Mouse (Mus musculus): ENCODE measurements around the gene Gm12258. TPM values are rescaled to one million over a fixed set of nuclear protein-coding genes. Genes with fewer than 3 reads are reported as not detected.
A peak's percentile ranks its signal among the peaks of the same experiment; 100 is the strongest.
"Not testable (repeated sequence)": the region's sequence is repeated elsewhere in the genome, so short reads cannot be mapped to it uniquely, and the experiment has no call there.

Gene Gm12258
- polyA plus RNA-seq, 1 experiment: 22.5 TPM

DNA sequence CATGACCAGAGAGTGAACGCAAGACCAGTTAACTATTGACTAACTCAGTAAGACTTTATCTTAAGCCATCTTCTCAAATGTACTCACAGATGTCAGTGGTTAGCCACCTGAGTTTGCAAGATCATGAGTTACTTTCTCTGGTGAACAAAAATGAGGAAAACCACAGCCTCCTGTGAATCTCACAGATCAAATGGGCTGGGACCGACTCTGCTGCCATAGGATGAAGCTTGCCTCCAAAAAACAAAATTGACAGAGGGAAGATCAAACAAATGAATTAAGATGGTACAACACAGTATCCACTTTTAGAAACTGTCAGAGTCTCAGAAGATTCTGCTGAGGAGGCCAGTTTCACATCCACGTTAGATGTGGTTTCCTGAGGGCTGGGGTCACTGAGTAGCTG is 17.2 kb upstream of the Gm12258 start:
- Histone ChIP-seq H3K27me3 (ENCODE audit: control insufficient read depth, insufficient read depth, low read length) (no peaks in the 10 kb centered on the region), H3K4me3 (replicated peaks; ENCODE audit: insufficient read depth, low read depth, low read length) (no peak overlapping the region), H3K4me1 (ENCODE audit: control insufficient read depth, insufficient read depth, low read length) (no peaks in the 10 kb centered on the region), H3K27ac (ENCODE audit: insufficient read depth, low read length) (no peak overlapping the region)
- DNase-seq: no peak
- 89% methylated on average over 3 of the region's 3 CpGs for WGBS
- no peak for TF ChIP-seq POLR2A (IDR thresholded peaks at IDR 0.05; ENCODE audit: borderline replicate concordance, insufficient read depth, low read length)
- no peak for TF ChIP-seq CTCF (IDR thresholded peaks at IDR 0.05; ENCODE audit: borderline replicate concordance, insufficient read depth, low read depth, low read length)

GRCm38 (mm10) chr11:58832541-58832940 is 14.4 kb upstream of the Gm12258 start:
- H3K27me3 ChIP-seq (ENCODE audit: control insufficient read depth, insufficient read depth, low read length); H3K4me3 ChIP-seq (replicated peaks; ENCODE audit: insufficient read depth, low read depth, low read length); H3K4me1 ChIP-seq (ENCODE audit: control insufficient read depth, insufficient read depth, low read length); DNase-seq; H3K27ac ChIP-seq (ENCODE audit: insufficient read depth, low read length): not testable (repeated sequence)
- WGBS: 83% methylated on average over 3 of the region's 3 CpGs

GRCm38 (mm10) chr11:58838951-58839350 is 8.0 kb upstream of the Gm12258 start, which contains the start of gene Olfr311:
Olfr311 (plus strand) TSS chr11:58839251.
- H3K27me3 ChIP-seq (ENCODE audit: control insufficient read depth, insufficient read depth, low read length): not testable (repeated sequence)

DNA sequence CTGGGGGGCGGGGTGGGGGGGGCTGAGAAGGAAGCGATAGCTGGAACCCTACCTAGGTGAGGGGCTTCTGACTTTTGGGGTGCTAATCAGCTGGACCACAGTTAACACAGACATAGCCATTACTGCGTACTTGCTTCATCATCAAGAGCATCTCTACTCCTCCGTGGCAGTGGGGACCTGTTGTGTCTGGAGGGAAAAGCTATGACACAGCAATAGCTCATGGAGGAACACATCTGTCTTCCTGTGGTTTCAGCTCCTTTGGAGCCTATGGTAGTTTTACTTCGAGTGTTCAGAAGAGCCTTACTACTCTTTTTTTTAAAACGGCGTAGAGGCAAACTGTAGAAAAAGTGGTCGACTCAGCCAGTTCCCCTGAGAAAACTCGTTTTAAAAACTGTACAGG is 678 bp downstream of the Gm12258 start:
- Histone ChIP-seq H3K27me3 (ENCODE audit: control insufficient read depth, insufficient read depth, low read length) (no peaks in the 10 kb centered on the region), H3K27ac (ENCODE audit: insufficient read depth, low read length) (no peak overlapping the region), H3K4me1 (ENCODE audit: control insufficient read depth, insufficient read depth, low read length) (peaks cover 2% of the 10 kb centered on the region; the same call in 1 of the 2 replicates), H3K4me3 (replicated peaks; ENCODE audit: insufficient read depth, low read depth, low read length) (peak overlapping the region; percentile 94)
- peak in 1 of 2 experiments; percentile 15 for DNase-seq
- TF ChIP-seq POLR2A (IDR thresholded peaks at IDR 0.05; ENCODE audit: borderline replicate concordance, insufficient read depth, low read length): no peak
- TF ChIP-seq CTCF (IDR thresholded peaks at IDR 0.05; ENCODE audit: borderline replicate concordance, insufficient read depth, low read depth, low read length): no peak
- WGBS: 38% methylated on average over 9 of the region's 9 CpGs

More at GRCm38 (mm10) chr11:58838951-58839350, 8.0 kb upstream of the Gm12258 start, which contains the start of gene Olfr311:
- H3K27ac ChIP-seq (ENCODE audit: insufficient read depth, low read length); DNase-seq; H3K4me1 ChIP-seq (ENCODE audit: control insufficient read depth, insufficient read depth, low read length); H3K4me3 ChIP-seq (replicated peaks; ENCODE audit: insufficient read depth, low read depth, low read length): not testable (repeated sequence)

- no peak for TF ChIP-seq POLR2A (IDR thresholded peaks at IDR 0.05; ENCODE audit: borderline replicate concordance, insufficient read depth, low read length)
- no peak for TF ChIP-seq CTCF (IDR thresholded peaks at IDR 0.05; ENCODE audit: borderline replicate concordance, insufficient read depth, low read depth, low read length)
- no peak for DNase-seq
- WGBS: 52% methylated on average over 2 of the region's 2 CpGs
- no peak overlapping the region for H3K4me3 ChIP-seq (replicated peaks; ENCODE audit: insufficient read depth, low read depth, low read length)
- no peak overlapping the region for H3K27ac ChIP-seq (ENCODE audit: insufficient read depth, low read length)
- no peaks in the 10 kb centered on the region for H3K27me3 ChIP-seq (ENCODE audit: control insufficient read depth, insufficient read depth, low read length)
- peaks cover 2% of the 10 kb centered on the region; the same call in 1 of the 2 replicates for H3K4me1 ChIP-seq (ENCODE audit: control insufficient read depth, insufficient read depth, low read length)
These were observed 2.8 kb downstream of the Gm12258 start for GRCm38 (mm10) chr11:58849731-58850130.

DNA sequence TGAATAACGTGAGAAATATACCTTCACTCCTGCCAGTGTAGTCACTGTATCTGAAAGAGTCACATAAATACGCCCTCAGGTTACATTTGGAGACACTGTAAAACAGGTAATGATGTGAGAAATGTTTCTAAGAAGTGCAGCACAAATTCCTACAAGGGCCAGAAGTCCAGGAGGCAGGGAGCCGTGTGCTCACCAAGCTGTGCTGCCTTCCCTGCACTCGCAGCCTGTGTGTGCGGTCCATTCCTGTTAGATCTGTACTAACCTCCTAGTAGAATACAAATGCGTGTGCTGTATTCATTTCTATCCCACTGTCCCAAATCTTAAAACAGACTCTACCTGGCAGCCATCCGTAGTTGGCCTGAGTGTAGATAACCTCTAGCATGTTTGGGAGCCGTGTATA is 13.8 kb downstream of the Gm12258 start:
- Histone ChIP-seq H3K27me3 (ENCODE audit: control insufficient read depth, insufficient read depth, low read length) (no peaks in the 10 kb centered on the region), H3K4me1 (ENCODE audit: control insufficient read depth, insufficient read depth, low read length) (no peaks in the 10 kb centered on the region), H3K4me3 (replicated peaks; ENCODE audit: insufficient read depth, low read depth, low read length) (no peak overlapping the region), H3K27ac (ENCODE audit: insufficient read depth, low read length) (no peak overlapping the region)
- 96% methylated on average over 8 of the region's 8 CpGs for WGBS
- no peak for DNase-seq
- TF ChIP-seq CTCF (IDR thresholded peaks at IDR 0.05; ENCODE audit: borderline replicate concordance, insufficient read depth, low read depth, low read length) (no peak), POLR2A (IDR thresholded peaks at IDR 0.05; ENCODE audit: borderline replicate concordance, insufficient read depth, low read length) (no peak)

DNA sequence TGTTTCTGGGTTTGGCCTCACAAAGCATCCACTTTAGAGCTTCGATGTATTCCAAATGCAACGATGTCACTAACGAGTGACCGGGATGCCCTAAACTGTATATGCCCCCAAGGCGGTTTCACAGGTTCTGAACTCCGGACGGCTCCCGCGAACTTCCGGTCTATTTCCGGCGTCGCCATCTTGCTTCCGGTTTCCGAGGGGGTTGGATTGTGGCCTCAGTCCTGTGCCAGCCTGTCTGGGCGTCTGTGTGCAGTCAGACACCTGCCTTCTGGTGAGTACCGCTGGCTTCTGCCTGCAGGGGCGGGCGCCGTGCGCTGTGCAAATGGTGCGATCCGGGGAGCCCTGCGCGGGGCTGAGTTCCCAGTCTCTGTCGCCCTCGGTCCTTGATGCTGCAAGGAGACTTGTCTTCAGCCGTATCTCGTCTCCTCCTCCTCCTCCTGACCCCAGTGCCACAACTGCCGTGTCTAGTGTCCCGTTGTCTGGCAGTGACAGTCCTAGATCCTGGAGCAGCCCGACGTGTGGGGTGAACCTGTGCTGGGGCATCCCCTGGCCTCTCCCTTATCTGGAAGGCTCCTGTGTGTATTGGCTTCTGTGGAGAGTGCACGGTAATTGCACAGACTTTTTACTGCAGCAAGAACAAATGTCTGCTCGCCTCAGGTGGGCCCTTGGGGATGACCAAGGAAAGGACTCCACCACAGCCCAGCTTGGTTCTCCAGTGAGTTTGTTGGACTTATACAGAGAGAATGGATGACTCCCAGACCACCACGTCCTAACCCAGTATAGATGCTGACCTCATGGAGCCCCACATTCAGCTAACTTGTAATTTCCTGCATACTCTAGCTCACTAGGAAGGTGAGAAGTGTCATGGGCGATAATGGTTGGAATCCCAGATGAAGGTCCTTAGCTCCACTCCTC is 20.3 kb downstream of the Gm12258 start, which contains the start of gene 2810021J22Rik:
2810021J22Rik (plus strand) TSS at position 178 of the 915 bp plus-strand sequence.
- H3K27ac ChIP-seq (ENCODE audit: insufficient read depth, low read length): peak within 1 kb of the TSS; percentile 12; the same call in 1 of the 2 replicates
- peak; percentile 84 to 86 for DNase-seq
- peak within 1 kb of the TSS; percentile 90 for H3K4me3 ChIP-seq (replicated peaks; ENCODE audit: insufficient read depth, low read depth, low read length)
- H3K4me1 ChIP-seq (ENCODE audit: control insufficient read depth, insufficient read depth, low read length): peaks cover 4% of the 10 kb centered on the region; the same call in 1 of the 2 replicates
- 3% methylated on average over 37 of the region's 37 CpGs for WGBS
- no peaks in the 10 kb centered on the region for H3K27me3 ChIP-seq (ENCODE audit: control insufficient read depth, insufficient read depth, low read length)
- TF ChIP-seq CTCF (IDR thresholded peaks at IDR 0.05; ENCODE audit: borderline replicate concordance, insufficient read depth, low read depth, low read length): 0 out of 2 replicates have a peak, but pooled peaks have one; percentile 5
- TF ChIP-seq POLR2A (IDR thresholded peaks at IDR 0.05; ENCODE audit: borderline replicate concordance, insufficient read depth, low read length): peak; percentile 45; the same call in 1 of the 2 replicates

GRCm38 (mm10) chr11:58867954-58868330 is 21.0 kb downstream of the Gm12258 start:
- Histone ChIP-seq H3K4me3 (replicated peaks; ENCODE audit: insufficient read depth, low read depth, low read length) (peak overlapping the region; percentile 90), H3K4me1 (ENCODE audit: control insufficient read depth, insufficient read depth, low read length) (peaks cover 4% of the 10 kb centered on the region; the same call in 1 of the 2 replicates), H3K27ac (ENCODE audit: insufficient read depth, low read length) (no peak overlapping the region), H3K27me3 (ENCODE audit: control insufficient read depth, insufficient read depth, low read length) (no peaks in the 10 kb centered on the region)
- no peak for DNase-seq
- 61% methylated on average over 6 of the region's 6 CpGs for WGBS
- TF ChIP-seq CTCF (IDR thresholded peaks at IDR 0.05; ENCODE audit: borderline replicate concordance, insufficient read depth, low read depth, low read length) (no peak), POLR2A (IDR thresholded peaks at IDR 0.05; ENCODE audit: borderline replicate concordance, insufficient read depth, low read length) (no peak)
